Mouse (Mus musculus) MEL (cell line): Measurements from ENCODE around the gene Sult2b1. TPM values are rescaled to one million over a fixed set of nuclear protein-coding genes. Genes with fewer than 3 reads are reported as not detected.

Experiments
- DNase-seq: peaks from one replicate; pipeline ENCODE4 v3.0.0; 2011; ENCODE audit warnings: low read depth, low spot score
- H3K27ac ChIP-seq: 2 replicates; pipeline ENCODE4 v1.5.1; 2012; ENCODE audit warnings: low read depth, mild to moderate bottlenecking, control low read depth, low read length, moderate library complexity; ENCODE audit not compliant: control insufficient read depth
- H3K27me3 ChIP-seq, 2 experiments: fragments of 150-350 bp in 1 of 2; sonication (generic) in 1 of 2; 2 replicates each; pipeline ENCODE4 v1.6.1; 2012; ENCODE audit warnings: low read length in 2 of 2, mild to moderate bottlenecking in 2 of 2, improper control_type of control experiment in 1 of 2, moderate library complexity in 1 of 2; ENCODE audit not compliant: insufficient read depth in 2 of 2, control insufficient read depth in 1 of 2
- H3K36me3 ChIP-seq, 2 experiments: 2 replicates each; pipeline ENCODE4 v1.6.1; 2012 to 2014; ENCODE audit warnings: low read length in 2 of 2, improper control_type of control experiment in 1 of 2, inconsistent platforms in 1 of 2, mild to moderate bottlenecking in 1 of 2; ENCODE audit not compliant: insufficient read depth in 2 of 2, control insufficient read depth in 1 of 2
- H3K4me1 ChIP-seq, 2 experiments: fragments of 150-350 bp in 1 of 2; sonication (generic) in 1 of 2; 2 replicates each; pipeline ENCODE4 v1.6.1; 2012; ENCODE audit warnings: low read length in 2 of 2, improper control_type of control experiment in 1 of 2, mild to moderate bottlenecking in 1 of 2; ENCODE audit not compliant: insufficient read depth in 2 of 2, control insufficient read depth in 1 of 2
- H3K4me3 ChIP-seq, 2 experiments: fragments of 150-350 bp in 1 of 2; sonication (generic) in 1 of 2; 2 replicates each; pipeline ENCODE4 v1.5.1; 2012; ENCODE audit warnings: low read depth in 2 of 2, low read length in 2 of 2, mild to moderate bottlenecking in 2 of 2, moderate library complexity in 2 of 2, control low read depth in 1 of 2, improper control_type of control experiment in 1 of 2; ENCODE audit not compliant: control insufficient read depth in 1 of 2, insufficient read depth in 1 of 2
- H3K79me2 ChIP-seq: 2 replicates; pipeline ENCODE4 v1.6.1; 2012; ENCODE audit warnings: mild to moderate bottlenecking, low read length, moderate library complexity; ENCODE audit not compliant: control insufficient read depth, poor library complexity, insufficient read depth
- H3K9ac ChIP-seq: 2 replicates; pipeline ENCODE4 v1.6.1; 2012; ENCODE audit warnings: low read depth, mild to moderate bottlenecking, control low read depth, low read length, moderate library complexity; ENCODE audit not compliant: control insufficient read depth, poor library complexity, severe bottlenecking
- H3K9me3 ChIP-seq: fragments of 150-350 bp; sonication (generic); replicated peaks from 2 replicates; pipeline ENCODE4 v1.6.1; 2012; ENCODE audit warnings: mild to moderate bottlenecking, low read length, improper control_type of control experiment, moderate library complexity; ENCODE audit not compliant: insufficient read depth
- CTCF ChIP-seq, 3 experiments: IDR thresholded peaks in 2 of 3; conservative IDR thresholded peaks in 1 of 3; 2 replicates each; pipeline ENCODE4 v1.5.1; 2011 to 2012; ENCODE audit warnings: low read length in 3 of 3, low read depth in 2 of 3, mild to moderate bottlenecking in 2 of 3, improper control_type of control experiment in 1 of 3, inconsistent platforms in 1 of 3, mixed read lengths in 1 of 3, moderate library complexity in 1 of 3; ENCODE audit not compliant: control insufficient read depth in 1 of 3, insufficient read depth in 1 of 3, poor library complexity in 1 of 3, severe bottlenecking in 1 of 3
- E2F4 ChIP-seq: IDR thresholded peaks from 2 replicates; pipeline ENCODE4 v1.6.1; 2011; ENCODE audit warnings: low read depth, low read length, improper control_type of control experiment, borderline replicate concordance
- EP300 ChIP-seq, 2 experiments: IDR thresholded peaks; 2 replicates each; pipeline ENCODE4 v1.6.1; 2011; ENCODE audit warnings: improper control_type of control experiment in 2 of 2, low read length in 2 of 2, low read depth in 1 of 2, mild to moderate bottlenecking in 1 of 2
- GABPA ChIP-seq: IDR thresholded peaks from 2 replicates; pipeline ENCODE4 v1.6.1; 2012; ENCODE audit warnings: low read depth, mild to moderate bottlenecking, inconsistent platforms, low read length, improper control_type of control experiment, moderate library complexity
- HCFC1 ChIP-seq: IDR thresholded peaks from 2 replicates; pipeline ENCODE4 v1.6.1; 2012; ENCODE audit warnings: low read depth, mild to moderate bottlenecking, inconsistent platforms, low read length, improper control_type of control experiment, moderate library complexity
- KAT2A ChIP-seq: conservative IDR thresholded peaks from 2 replicates; pipeline ENCODE4 v1.6.1; 2012; ENCODE audit warnings: low read depth, low read length, improper control_type of control experiment, inconsistent platforms
- MAZ ChIP-seq: IDR thresholded peaks from 2 replicates; pipeline ENCODE4 v1.6.1; 2012; ENCODE audit warnings: low read depth, mild to moderate bottlenecking, inconsistent platforms, low read length, improper control_type of control experiment
- MXI1 ChIP-seq: IDR thresholded peaks from 2 replicates; pipeline ENCODE4 v1.6.1; 2011; ENCODE audit warnings: mild to moderate bottlenecking, low read depth, low read length, improper control_type of control experiment
- MYB ChIP-seq: IDR thresholded peaks from 2 replicates; pipeline ENCODE4 v1.6.1; 2011; ENCODE audit warnings: mild to moderate bottlenecking, low read depth, low read length, improper control_type of control experiment
- MYC ChIP-seq: IDR thresholded peaks from 2 replicates; pipeline ENCODE4 v1.6.1; 2011; ENCODE audit warnings: low read depth, mild to moderate bottlenecking, low read length, improper control_type of control experiment, moderate library complexity
- POLR2AphosphoS2 ChIP-seq: IDR thresholded peaks from 2 replicates; pipeline ENCODE4 v1.6.1; 2011; ENCODE audit warnings: low read length, improper control_type of control experiment
- RAD21 ChIP-seq: IDR thresholded peaks from 2 replicates; pipeline ENCODE4 v1.6.1; 2011; ENCODE audit warnings: mild to moderate bottlenecking, low read depth, low read length, improper control_type of control experiment
- RCOR1 ChIP-seq: IDR thresholded peaks from 2 replicates; pipeline ENCODE4 v1.6.1; 2012; ENCODE audit warnings: low read depth, mild to moderate bottlenecking, inconsistent platforms, low read length, improper control_type of control experiment
- SMC3 ChIP-seq: IDR thresholded peaks from 2 replicates; pipeline ENCODE4 v1.6.1; 2011; ENCODE audit warnings: low read depth, low read length, improper control_type of control experiment
- TAL1 ChIP-seq: IDR thresholded peaks from 2 replicates; pipeline ENCODE4 v1.6.1; 2012; ENCODE audit warnings: mild to moderate bottlenecking, inconsistent platforms, low read length, moderate library complexity, mixed read lengths
- TBP ChIP-seq: IDR thresholded peaks from 2 replicates; pipeline ENCODE4 v1.8.0; 2011; ENCODE audit warnings: low read depth, low read length, improper control_type of control experiment
- TCF12 ChIP-seq: IDR thresholded peaks from 2 replicates; pipeline ENCODE4 v1.6.1; 2014; ENCODE audit warnings: low read depth, mild to moderate bottlenecking, inconsistent platforms, low read length, improper control_type of control experiment, moderate library complexity
- USF1 ChIP-seq: IDR thresholded peaks from 2 replicates; pipeline ENCODE4 v1.6.1; 2014; ENCODE audit warnings: low read depth, mild to moderate bottlenecking, inconsistent platforms, low read length, improper control_type of control experiment, moderate library complexity
- USF2 ChIP-seq, 2 experiments: IDR thresholded peaks; 2 replicates each; pipeline ENCODE4 v1.6.1; 2011 to 2012; ENCODE audit warnings: improper control_type of control experiment in 2 of 2, low read length in 2 of 2, borderline replicate concordance in 1 of 2, inconsistent platforms in 1 of 2, low read depth in 1 of 2, mild to moderate bottlenecking in 1 of 2; ENCODE audit not compliant: insufficient read depth in 1 of 2
- ZC3H11A ChIP-seq: IDR thresholded peaks from 2 replicates; pipeline ENCODE4 v1.6.1; 2012; ENCODE audit warnings: low read depth, mild to moderate bottlenecking, inconsistent platforms, low read length, improper control_type of control experiment
- ZKSCAN1 ChIP-seq: IDR thresholded peaks from 2 replicates; pipeline ENCODE4 v1.6.1; 2012; ENCODE audit warnings: low read depth, mild to moderate bottlenecking, inconsistent platforms, low read length, improper control_type of control experiment, moderate library complexity
- ZMIZ1 ChIP-seq: IDR thresholded peaks from 2 replicates; pipeline ENCODE4 v1.6.1; 2012; ENCODE audit warnings: low read depth, mild to moderate bottlenecking, inconsistent platforms, low read length, improper control_type of control experiment, moderate library complexity
- ZNF384 ChIP-seq: IDR thresholded peaks from 2 replicates; pipeline ENCODE4 v1.6.1; 2012; ENCODE audit warnings: low read depth, mild to moderate bottlenecking, inconsistent platforms, low read length, improper control_type of control experiment
- polyA plus RNA-seq, 2 experiments: library from polyadenylated mRNA; stranded (reverse) in 1 of 2; unstranded in 1 of 2; fragments of >175 nt in 1 of 2; fragments of >200 nt in 1 of 2; gene quantifications; 2 replicates each; pipeline versions ENCODE4 v1.2.1 to v1.2.4; 2012; ENCODE audit warnings: low replicate concordance in 2 of 2, low read depth in 1 of 2; ENCODE audit not compliant: insufficient read length in 2 of 2, insufficient read depth in 1 of 2, missing spikeins in 1 of 2
- total RNA-seq: library from RNA; depleted of rRNA; stranded (reverse); fragments of 300-350 nt; gene quantifications from 2 replicates; pipeline ENCODE4 v1.2.3, GENCODE M21; 2012

Sult2b1 gene
- total and polyA plus RNA-seq, 3 experiments = 0.08 to 0.47 TPM; not detected in 1

- DNase-seq = no peak
- no peak overlapping the region for H3K4me3 ChIP-seq
Observed at GRCm38 (mm10) chr7:45808471-45808870, 24.0 kb upstream of the Sult2b1 start.

DNA sequence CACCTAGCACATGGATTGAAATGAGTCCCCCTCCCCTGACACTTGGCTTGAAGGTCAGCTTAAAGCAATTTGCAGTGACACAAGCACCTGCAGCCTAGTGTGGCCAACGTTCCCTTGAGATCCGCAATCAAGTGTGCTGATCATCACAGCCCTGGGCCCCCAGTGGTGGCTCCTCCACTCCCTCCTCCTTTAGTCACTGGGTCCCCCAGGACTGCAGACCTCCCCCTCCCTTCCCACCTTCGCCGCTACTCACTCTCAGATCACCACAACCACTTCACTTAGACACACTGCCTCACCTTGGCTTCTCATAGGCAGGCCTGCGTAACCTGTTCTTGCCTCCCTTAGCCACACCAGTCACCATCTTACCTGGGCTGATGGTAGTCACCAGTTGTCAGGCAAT lies 21.5 kb upstream of the Sult2b1 start:
- no peak for DNase-seq
- Histone ChIP-seq H3K36me3 (peaks cover 0 to 6% of the 10 kb centered on the region in 2 experiments; a peak in 2 of 4 replicates), H3K4me3 (no peak overlapping the region), H3K27ac (no peak overlapping the region), H3K9me3 (no peaks in the 10 kb centered on the region), H3K9ac (no peak overlapping the region), H3K4me1 (no peaks in the 10 kb centered on the region), H3K27me3 (no peaks in the 10 kb centered on the region), H3K79me2 (no peaks in the 10 kb centered on the region; the same call in 1 of the 2 replicates)
- TF ChIP-seq RCOR1 (no peak), POLR2AphosphoS2 (peak; percentile 34; the same call in 1 of the 2 replicates), ZC3H11A (no peak), MAZ (no peak)

More at GRCm38 (mm10) chr7:45808471-45808870, 24.0 kb upstream of the Sult2b1 start:
- peaks cover 11 to 19% of the 10 kb centered on the region in 2 experiments for H3K4me1 ChIP-seq
- H3K9ac ChIP-seq = no peak overlapping the region
- H3K9me3 ChIP-seq = no peaks in the 10 kb centered on the region
- peaks cover 8 to 13% of the 10 kb centered on the region in 2 experiments for H3K36me3 ChIP-seq
- no peaks in the 10 kb centered on the region for H3K27me3 ChIP-seq
- no peak overlapping the region for H3K27ac ChIP-seq
- no peak for TF ChIP-seq ZNF384
- TF ChIP-seq TCF12 = no peak
- TF ChIP-seq RCOR1 = no peak
- no peak for TF ChIP-seq MAZ
- TF ChIP-seq MXI1 = no peak
- TF ChIP-seq USF2 (IDR thresholded peaks at IDR 0.05; ENCODE audit: borderline replicate concordance in 1 of 2, insufficient read depth in 1 of 2, low read depth in 1 of 2, low read length in 2 of 2) = no peak
- no peak for TF ChIP-seq HCFC1
- TF ChIP-seq EP300 (IDR thresholded peaks at IDR 0.05; ENCODE audit: low read depth in 1 of 2, low read length in 2 of 2) = no peak
- TF ChIP-seq USF1 = no peak
- TF ChIP-seq POLR2AphosphoS2 = no peak
- H3K79me2 ChIP-seq = peaks cover 7% of the 10 kb centered on the region

GRCm38 (mm10) chr7:45802551-45802950 lies 18.1 kb upstream of the Sult2b1 start:
- Histone ChIP-seq H3K79me2 (no peaks in the 10 kb centered on the region; the same call in 1 of the 2 replicates), H3K4me3 (no peak overlapping the region), H3K27ac (no peak overlapping the region), H3K36me3 (no peaks in the 10 kb centered on the region), H3K27me3 (no peaks in the 10 kb centered on the region), H3K9ac (no peak overlapping the region), H3K9me3 (no peaks in the 10 kb centered on the region), H3K4me1 (peaks cover 5 to 6% of the 10 kb centered on the region in 2 experiments; a peak in 2 of 4 replicates)
- TF ChIP-seq ZKSCAN1 (no peak), GABPA (no peak), HCFC1 (no peak), SMC3 (no peak), ZMIZ1 (no peak), TBP (no peak), MYB (no peak), RAD21 (no peak), TAL1 (no peak), KAT2A (no peak), EP300 (IDR thresholded peaks at IDR 0.05; ENCODE audit: low read depth in 1 of 2, low read length in 2 of 2) (no peak), CTCF (IDR thresholded peaks at IDR 0.05 in 2 of 3, conservative IDR thresholded peaks at IDR 0.05 in 1 of 3; ENCODE audit: control insufficient read depth in 1 of 3, insufficient read depth in 1 of 3, low read depth in 2 of 3, low read length in 3 of 3, poor library complexity in 1 of 3, severe bottlenecking in 1 of 3) (no peak), MAZ (no peak), TCF12 (no peak), ZNF384 (no peak), MXI1 (no peak), E2F4 (no peak), MYC (no peak)
- DNase-seq = no peak
